Mouse (Mus musculus) liver, embryonic 11.5 days (tissue): ENCODE measurements at regions not wholly inside any gene's neighbourhood (a gene's known extent, or its start where the extent isn't known, plus 50 kb on each side); places are given as distances from the start of the nearest gene placed in this dataset.

Source experiments
- ATAC-seq: fragments of 200-750 bp; cut with Nextera tagmentation; replicated peaks from 2 replicates; pipeline ENCODE4 v1.8.0; 2017; ENCODE audit warnings: moderate number of reproducible peaks, mild to moderate bottlenecking, moderate TSS enrichment, moderate library complexity; ENCODE audit not compliant: low FRiP score
- DNase-seq: peaks from one replicate; pipeline ENCODE4 v3.0.0-alpha.2; 2017; ENCODE audit warnings: low spot score
- H3K27ac ChIP-seq: fragments of 300-500 bp; sonication (generic); 2 replicates; pipeline ENCODE4 v1.5.1; 2014; ENCODE audit warnings: mild to moderate bottlenecking, low read depth, low read length, control low read depth
- H3K27me3 ChIP-seq: fragments of 300-500 bp; sonication (generic); replicated peaks from 2 replicates; pipeline ENCODE4 v1.6.1; 2014; ENCODE audit warnings: low read length, mixed read lengths; ENCODE audit not compliant: control insufficient read depth, insufficient read depth
- H3K36me3 ChIP-seq: fragments of 300-500 bp; sonication (generic); 2 replicates; pipeline ENCODE4 v1.6.1; 2014; ENCODE audit warnings: mild to moderate bottlenecking, low read length, moderate library complexity, mixed read lengths; ENCODE audit not compliant: control insufficient read depth, insufficient read depth
- H3K4me1 ChIP-seq: fragments of 300-500 bp; sonication (generic); replicated peaks from 2 replicates; pipeline ENCODE4 v1.6.1; 2014; ENCODE audit warnings: low read length, mixed read lengths; ENCODE audit not compliant: control insufficient read depth, insufficient read depth
- H3K4me2 ChIP-seq: fragments of 300-500 bp; sonication (generic); 2 replicates; pipeline ENCODE4 v1.6.1; 2014; ENCODE audit warnings: mild to moderate bottlenecking, control low read depth, moderate library complexity
- H3K4me3 ChIP-seq: fragments of 300-500 bp; sonication (generic); 2 replicates; pipeline ENCODE4 v1.5.1; 2014; ENCODE audit warnings: low read depth, low read length, control low read depth
- H3K9ac ChIP-seq: fragments of 300-500 bp; sonication (generic); 2 replicates; pipeline ENCODE4 v1.6.1; 2014; ENCODE audit warnings: low read depth, low read length, control low read depth
- H3K9me3 ChIP-seq: fragments of 300-500 bp; sonication (generic); 2 replicates; pipeline ENCODE4 v1.6.1; 2016; ENCODE audit warnings: low read length, inconsistent platforms, mixed read lengths; ENCODE audit not compliant: control insufficient read depth
- WGBS: fragments of 180-500 bp; shearing (Covaris S2); extraction: QIAGEN DNeasy Blood & Tissue Kit; methylation state at CpG from one replicate; pipeline ENCODE4 v1.1.7; 2014; 5-methylcytosine and 5-hydroxymethylcytosine counted together

DNA sequence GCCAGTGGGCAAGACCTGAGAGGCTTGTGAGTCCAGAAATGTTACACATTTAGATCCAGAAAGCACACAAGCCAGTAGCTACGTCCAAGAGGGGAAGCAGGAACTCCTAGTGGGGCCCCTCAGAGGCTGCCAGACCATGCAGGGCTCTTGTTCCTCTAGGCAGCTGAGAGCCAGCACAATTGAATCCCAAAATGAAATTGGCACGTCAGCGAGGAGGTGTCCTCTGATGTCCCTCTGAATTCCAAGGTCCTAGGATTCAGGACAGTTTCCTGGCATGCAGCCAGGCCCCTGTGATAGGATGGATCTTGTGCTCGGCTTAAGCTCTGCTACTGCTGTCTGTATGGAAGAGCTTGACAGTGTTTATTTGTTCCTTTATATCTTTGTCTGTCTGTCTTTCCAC, 90.4 kb upstream of the N6amt1 start:
- Histone ChIP-seq H3K27me3 (no peaks in the 10 kb centered on the region), H3K4me2 (no peak overlapping the region), H3K9me3 (no peaks in the 10 kb centered on the region), H3K9ac (no peak overlapping the region), H3K36me3 (no peaks in the 10 kb centered on the region), H3K4me1 (no peaks in the 10 kb centered on the region), H3K27ac (no peak overlapping the region), H3K4me3 (no peak overlapping the region)
- 43% methylated on average over 4 of the region's 4 CpGs for WGBS
- DNase-seq (no peak), ATAC-seq (no peak)

DNA sequence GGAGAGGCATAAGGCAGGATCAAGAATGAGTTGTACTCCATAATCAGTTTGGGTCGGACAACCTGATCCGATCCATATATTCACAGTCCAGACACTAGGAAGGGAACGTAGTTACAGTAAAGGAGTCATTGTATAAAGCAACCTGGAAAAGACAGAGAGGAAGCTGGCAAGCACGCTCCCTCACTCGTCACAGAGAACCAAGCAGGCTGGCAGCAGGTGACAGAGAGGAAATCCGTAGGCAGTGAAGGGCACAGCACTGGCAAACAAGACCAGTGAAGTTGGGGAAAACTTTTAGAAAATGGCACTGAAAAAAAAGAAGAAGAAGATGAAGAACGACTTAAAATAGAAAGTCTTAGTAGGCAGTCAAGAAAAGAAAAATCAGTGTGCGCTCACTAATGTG, 90.9 kb upstream of the N6amt1 start:
- Histone ChIP-seq H3K4me1 (no peaks in the 10 kb centered on the region), H3K36me3 (no peaks in the 10 kb centered on the region), H3K27me3 (no peaks in the 10 kb centered on the region), H3K4me2 (no peak overlapping the region), H3K9me3 (no peaks in the 10 kb centered on the region), H3K9ac (no peak overlapping the region), H3K4me3 (no peak overlapping the region), H3K27ac (no peak overlapping the region)
- no peak for DNase-seq
- 78% methylated on average over 8 of the region's 8 CpGs for WGBS
- ATAC-seq = no peak

DNA sequence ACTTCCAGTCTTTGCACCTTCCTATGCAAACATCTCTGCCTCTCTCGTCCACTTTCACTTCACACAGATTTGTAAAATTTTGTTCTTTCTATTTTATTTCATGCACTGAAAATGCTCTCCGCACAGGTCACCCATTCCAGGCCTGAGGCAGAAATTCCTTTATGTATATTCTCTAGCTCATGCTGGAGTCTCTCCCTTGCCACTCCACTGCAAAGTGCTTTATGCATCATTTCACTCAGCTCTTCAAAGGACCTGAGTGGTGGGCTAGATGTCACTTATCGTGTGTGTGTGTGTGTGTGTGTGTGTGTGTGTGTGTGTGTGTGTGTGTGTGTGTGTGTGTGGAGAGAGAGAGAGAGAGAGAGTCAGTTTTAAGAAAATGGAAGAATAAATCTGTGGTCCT, 91.5 kb upstream of the N6amt1 start:
- H3K4me2 ChIP-seq = no peak overlapping the region
- H3K9me3 ChIP-seq = no peaks in the 10 kb centered on the region
- H3K27me3 ChIP-seq = no peaks in the 10 kb centered on the region
- H3K4me3 ChIP-seq = no peak overlapping the region
- H3K9ac ChIP-seq = no peak overlapping the region
- ATAC-seq (no peak), DNase-seq (no peak)
- no peaks in the 10 kb centered on the region for H3K36me3 ChIP-seq
- WGBS = 73% methylated on average over 3 of the region's 3 CpGs
- H3K27ac ChIP-seq = no peak overlapping the region
- H3K4me1 ChIP-seq = no peaks in the 10 kb centered on the region

DNA sequence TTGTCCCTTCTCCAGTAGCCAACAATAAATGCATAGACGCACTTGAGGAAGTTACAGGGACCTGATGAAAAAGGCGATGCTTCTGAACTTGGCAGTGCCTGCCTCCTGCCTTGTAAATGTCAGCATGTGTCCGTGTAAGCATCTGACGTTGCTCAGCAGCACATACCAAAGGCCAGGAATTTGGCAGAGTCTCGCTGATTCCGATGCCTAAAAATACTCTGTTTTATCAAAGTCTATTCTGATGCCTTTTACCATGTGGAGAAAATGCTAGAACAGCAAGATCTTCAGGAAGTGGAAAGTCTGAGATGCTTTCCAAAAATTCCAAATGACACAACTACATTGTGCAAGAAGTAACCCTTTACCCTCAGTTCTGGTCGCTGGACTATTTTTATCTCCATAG, 92.5 kb upstream of the N6amt1 start:
- Histone ChIP-seq H3K4me1 (no peaks in the 10 kb centered on the region), H3K27me3 (no peaks in the 10 kb centered on the region), H3K36me3 (no peaks in the 10 kb centered on the region), H3K27ac (no peak overlapping the region), H3K4me3 (no peak overlapping the region), H3K9me3 (no peaks in the 10 kb centered on the region), H3K4me2 (no peak overlapping the region), H3K9ac (no peak overlapping the region)
- WGBS = 66% methylated on average over 7 of the region's 7 CpGs
- DNase-seq = no peak
- no peak for ATAC-seq

DNA sequence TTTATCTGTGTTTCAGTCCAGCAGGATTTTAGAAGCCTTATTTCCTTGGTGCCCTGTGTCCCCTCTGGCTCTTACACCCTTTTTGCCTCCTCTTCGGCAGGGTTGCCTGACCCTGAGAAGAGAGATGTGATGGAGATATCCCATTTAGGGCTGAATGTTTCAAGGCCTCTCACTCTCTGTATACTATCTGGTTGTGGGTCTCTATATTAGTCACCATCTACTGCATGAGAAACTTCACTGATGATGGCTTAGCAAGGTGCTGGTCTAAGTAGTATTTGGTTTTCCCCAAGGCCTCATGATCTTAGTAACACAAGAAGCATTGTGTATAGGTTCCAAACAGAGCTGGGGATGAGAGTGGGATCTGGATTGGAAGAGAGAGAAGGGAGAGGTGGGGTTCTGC, 99.2 kb upstream of the N6amt1 start:
- no peaks in the 10 kb centered on the region for H3K4me1 ChIP-seq
- H3K9me3 ChIP-seq = no peaks in the 10 kb centered on the region
- H3K27me3 ChIP-seq = no peaks in the 10 kb centered on the region
- H3K9ac ChIP-seq = no peak overlapping the region
- 81% methylated on average over 1 of the region's 1 CpGs for WGBS
- no peak overlapping the region for H3K4me2 ChIP-seq
- H3K36me3 ChIP-seq = no peaks in the 10 kb centered on the region
- H3K27ac ChIP-seq = no peak overlapping the region
- DNase-seq = no peak
- ATAC-seq = no peak
- H3K4me3 ChIP-seq = no peak overlapping the region

DNA sequence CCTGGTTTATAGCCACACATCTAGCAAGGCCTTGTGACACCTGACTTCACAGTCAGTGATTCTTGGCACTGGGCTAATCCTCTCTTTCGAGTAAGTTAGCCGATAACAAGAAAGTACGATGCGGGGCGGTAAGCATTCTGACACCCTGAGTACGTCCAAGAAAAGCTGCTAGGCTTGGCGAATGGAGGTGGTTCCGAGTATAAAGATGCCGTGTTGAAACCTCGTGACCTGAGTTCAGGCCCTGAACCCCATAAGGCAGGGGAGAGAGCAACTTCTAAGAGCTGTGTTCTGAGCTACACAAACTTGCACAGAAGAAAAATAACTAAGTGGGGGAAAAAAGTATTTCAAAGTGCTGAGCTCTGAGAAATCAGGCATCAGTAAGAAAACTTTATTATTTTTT, 103.5 kb upstream of the N6amt1 start:
- no peak overlapping the region for H3K27ac ChIP-seq
- no peaks in the 10 kb centered on the region for H3K27me3 ChIP-seq
- no peaks in the 10 kb centered on the region for H3K4me1 ChIP-seq
- ATAC-seq = no peak
- H3K9ac ChIP-seq = no peak overlapping the region
- no peak overlapping the region for H3K4me2 ChIP-seq
- no peaks in the 10 kb centered on the region for H3K36me3 ChIP-seq
- no peaks in the 10 kb centered on the region for H3K9me3 ChIP-seq
- 79% methylated on average over 10 of the region's 10 CpGs for WGBS
- DNase-seq = no peak
- H3K4me3 ChIP-seq = no peak overlapping the region

DNA sequence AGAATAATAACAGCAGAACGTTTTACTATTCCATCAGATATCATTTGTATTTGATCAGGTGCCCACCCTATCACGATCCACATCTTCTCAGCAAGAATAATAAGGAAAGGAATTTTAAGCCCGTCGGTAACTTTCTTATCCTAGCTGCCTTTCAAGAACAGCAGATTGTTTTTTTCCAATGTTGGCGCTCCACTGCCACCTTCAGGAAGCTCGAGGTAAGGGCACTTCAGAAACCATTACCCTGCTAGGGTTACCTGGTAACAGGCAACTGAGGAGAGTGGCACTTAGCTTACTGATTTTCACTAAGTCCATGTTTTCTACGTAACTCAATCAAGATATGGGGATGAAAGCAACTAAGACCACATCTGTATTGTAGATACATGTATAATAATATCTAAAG, 104.1 kb upstream of the N6amt1 start:
- H3K27ac ChIP-seq = no peak overlapping the region
- no peaks in the 10 kb centered on the region for H3K27me3 ChIP-seq
- 25% methylated on average over 7 of the region's 7 CpGs for WGBS
- no peaks in the 10 kb centered on the region for H3K36me3 ChIP-seq
- ATAC-seq (0 out of 2 replicates have a peak, but pooled peaks have one; percentile 23), DNase-seq (no peak)
- H3K9me3 ChIP-seq = no peaks in the 10 kb centered on the region
- no peak overlapping the region for H3K9ac ChIP-seq
- H3K4me2 ChIP-seq = no peak overlapping the region
- no peak overlapping the region for H3K4me3 ChIP-seq
- no peaks in the 10 kb centered on the region for H3K4me1 ChIP-seq

DNA sequence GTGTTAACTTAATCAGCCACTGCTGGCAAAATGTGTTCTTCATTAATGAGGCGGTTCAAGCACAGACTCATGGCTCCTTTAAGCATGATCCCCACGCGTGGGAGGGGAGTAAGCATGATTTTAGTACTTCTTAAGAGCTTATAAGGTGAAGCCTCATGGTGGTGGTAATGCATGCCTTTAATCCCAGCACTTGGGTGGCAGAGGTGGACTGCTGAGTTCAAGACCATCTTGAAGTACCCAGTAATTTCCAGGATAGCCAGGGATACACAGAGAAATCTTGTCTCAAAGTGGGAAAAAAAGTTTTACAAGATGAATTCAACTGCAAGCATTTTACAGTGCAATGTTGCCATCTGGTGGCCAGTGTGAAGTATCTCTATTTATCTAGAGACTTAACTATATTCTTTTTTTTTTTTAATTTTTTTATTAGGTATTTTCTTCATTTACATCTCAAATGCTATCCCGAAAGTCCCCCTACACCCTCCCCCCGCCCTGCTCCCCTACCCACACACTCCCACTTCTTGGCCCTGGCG, 105.4 kb upstream of the N6amt1 start:
- Histone ChIP-seq H3K9ac (no peak overlapping the region), H3K9me3 (no peaks in the 10 kb centered on the region), H3K36me3 (no peaks in the 10 kb centered on the region), H3K4me3 (no peak overlapping the region), H3K4me2 (no peak overlapping the region), H3K4me1 (no peaks in the 10 kb centered on the region), H3K27ac (no peak overlapping the region), H3K27me3 (no peaks in the 10 kb centered on the region)
- 45% methylated on average over 6 of the region's 6 CpGs for WGBS
- DNase-seq = no peak
- ATAC-seq = no peak

DNA sequence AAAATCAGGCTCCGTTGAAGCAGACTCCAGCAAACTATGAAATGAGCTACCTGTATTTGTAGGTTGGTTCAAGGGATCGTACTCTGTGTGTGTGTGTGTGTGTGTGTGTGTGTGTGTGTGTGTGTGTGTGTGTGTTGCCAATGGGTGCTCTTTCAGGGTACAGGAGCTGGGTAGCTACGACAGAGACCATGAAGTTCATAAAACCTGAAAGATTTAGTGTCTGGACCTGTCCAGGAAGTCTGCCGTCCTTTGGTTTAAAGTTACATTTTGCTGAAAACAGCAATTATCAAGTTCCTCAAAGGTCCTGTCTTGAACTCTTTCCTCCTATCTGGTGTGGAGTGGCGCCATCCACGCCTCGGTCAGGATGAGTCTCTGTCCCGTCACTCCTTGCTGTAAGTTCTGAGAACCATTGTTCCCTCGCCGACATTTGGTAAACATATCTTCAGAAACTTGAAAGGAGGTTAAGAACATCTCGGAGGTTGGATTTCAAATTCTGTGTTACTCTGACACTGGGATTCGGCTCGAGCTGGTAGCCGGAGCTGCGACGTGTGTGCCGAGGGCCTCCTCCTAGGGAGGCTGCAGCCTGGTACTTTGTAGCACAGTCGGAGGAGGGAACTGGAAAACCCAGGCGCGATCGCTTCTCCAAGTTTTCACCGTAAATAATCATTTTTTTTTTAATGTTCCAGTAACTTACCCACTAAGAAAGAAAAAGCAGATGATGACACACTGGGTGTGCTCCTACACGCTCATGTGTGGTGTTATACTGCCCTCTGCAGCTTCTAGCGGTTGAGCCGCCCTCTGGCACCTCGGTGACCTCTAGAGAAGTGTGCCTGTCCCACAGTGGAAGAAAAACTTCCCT, 107.8 kb upstream of the N6amt1 start:
- 43% methylated on average over 26 of the region's 26 CpGs for WGBS
- no peaks in the 10 kb centered on the region for H3K4me1 ChIP-seq
- H3K4me3 ChIP-seq = no peak overlapping the region
- DNase-seq = peak; percentile 54
- no peak overlapping the region for H3K27ac ChIP-seq
- ATAC-seq = peak; percentile 68
- no peak overlapping the region for H3K9ac ChIP-seq
- H3K36me3 ChIP-seq = no peaks in the 10 kb centered on the region
- H3K4me2 ChIP-seq = peak overlapping the region; percentile 8; the same call in 1 of the 2 replicates
- H3K27me3 ChIP-seq = no peaks in the 10 kb centered on the region
- no peaks in the 10 kb centered on the region for H3K9me3 ChIP-seq
